Mouse (Mus musculus) forebrain, embryonic 12.5 days (tissue): Measurements from ENCODE around the gene Gmip. TPM values are rescaled to one million over a fixed set of nuclear protein-coding genes. Genes with fewer than 3 reads are reported as not detected.
A peak's percentile ranks its signal among the peaks of the same experiment; 100 is the strongest.

Source experiments
- ATAC-seq: fragments of 200-750 bp; cut with Nextera tagmentation; 2 replicates; pipeline ENCODE4 v1.8.0; 2017; ENCODE audit warnings: moderate TSS enrichment; ENCODE audit not compliant: low FRiP score
- H3K27ac ChIP-seq: fragments of 300-500 bp; sonication (generic); 2 replicates; pipeline ENCODE4 v1.5.1; 2016; ENCODE audit warnings: mild to moderate bottlenecking
- H3K27me3 ChIP-seq: fragments of 300-500 bp; sonication (generic); 2 replicates; pipeline ENCODE4 v1.6.1; 2016; ENCODE audit warnings: mild to moderate bottlenecking
- H3K36me3 ChIP-seq: fragments of 300-500 bp; sonication (generic); replicated peaks from 2 replicates; pipeline ENCODE4 v1.6.1; 2016; ENCODE audit warnings: mild to moderate bottlenecking
- H3K4me1 ChIP-seq: fragments of 300-500 bp; sonication (generic); 2 replicates; pipeline ENCODE4 v1.6.1; 2016
- H3K4me2 ChIP-seq: fragments of 300-500 bp; sonication (generic); 2 replicates; pipeline ENCODE4 v1.6.1; 2016; ENCODE audit warnings: mild to moderate bottlenecking, moderate library complexity
- H3K4me3 ChIP-seq: fragments of 300-500 bp; sonication (generic); replicated peaks from 2 replicates; pipeline ENCODE4 v1.5.1; 2016; ENCODE audit warnings: mild to moderate bottlenecking
- H3K9ac ChIP-seq: fragments of 300-500 bp; sonication (generic); 2 replicates; pipeline ENCODE4 v1.6.1; 2016; ENCODE audit warnings: mild to moderate bottlenecking
- H3K9me3 ChIP-seq: fragments of 300-500 bp; sonication (generic); 2 replicates; pipeline ENCODE4 v1.6.1; 2016
- WGBS: fragments of 180-500 bp; shearing (Covaris S2); methylation state at CpG from one replicate; pipeline ENCODE4 v1.1.7; 2016; 5-methylcytosine and 5-hydroxymethylcytosine counted together
- polyA plus RNA-seq: library from polyadenylated mRNA; unstranded; fragments of >200 nt; fragmentation: Nextera tagmentation; extraction: Ambion mirVana; gene quantifications from 2 replicates; pipeline ENCODE4 v1.2.1, GENCODE M21; 2016

Gmip gene
- polyA plus RNA-seq, 1 experiment from 2014 or later = 17.2 TPM

GRCm38 (mm10) chr8:69805491-69805890, 3.0 kb upstream of the Gmip start:
- no peaks in the 10 kb centered on the region for H3K9me3 ChIP-seq
- H3K27ac ChIP-seq = no peak overlapping the region
- no peaks in the 10 kb centered on the region for H3K27me3 ChIP-seq
- H3K36me3 ChIP-seq = peaks cover 70% of the 10 kb centered on the region
- no peak overlapping the region for H3K4me3 ChIP-seq
- 92% methylated on average over 9 of the region's 9 CpGs for WGBS
- H3K4me1 ChIP-seq = peaks cover 15% of the 10 kb centered on the region
- no peak overlapping the region for H3K4me2 ChIP-seq
- ATAC-seq = no peak
- H3K9ac ChIP-seq = no peak overlapping the region

- Histone ChIP-seq H3K4me2 (no peak overlapping the region), H3K27ac (no peak overlapping the region), H3K27me3 (no peaks in the 10 kb centered on the region), H3K9me3 (no peaks in the 10 kb centered on the region), H3K9ac (no peak overlapping the region), H3K36me3 (peaks cover 55% of the 10 kb centered on the region), H3K4me1 (peaks cover 15% of the 10 kb centered on the region), H3K4me3 (no peak overlapping the region)
- no peak for ATAC-seq
- 92% methylated on average over 5 of the region's 5 CpGs for WGBS
Measured at GRCm38 (mm10) chr8:69807236-69807635, 1.2 kb upstream of the Gmip start.

GRCm38 (mm10) chr8:69808864-69809403, 455 bp downstream of the Gmip start:
- peak; percentile 77 for ATAC-seq
- Histone ChIP-seq H3K9ac (peak overlapping the region; percentile 69), H3K36me3 (peaks cover 44% of the 10 kb centered on the region), H3K27ac (peak overlapping the region; percentile 50), H3K4me1 (peaks cover 15% of the 10 kb centered on the region), H3K9me3 (no peaks in the 10 kb centered on the region), H3K27me3 (no peaks in the 10 kb centered on the region), H3K4me2 (peak overlapping the region; percentile 84), H3K4me3 (peak overlapping the region; percentile 54)
- WGBS = 4% methylated on average over 23 of the region's 23 CpGs

- no peaks in the 10 kb centered on the region for H3K9me3 ChIP-seq
- H3K36me3 ChIP-seq = peaks cover 46% of the 10 kb centered on the region
- H3K4me3 ChIP-seq = 0 out of 2 replicates have a peak overlapping the region, but pooled peaks have one; percentile 54
- H3K4me2 ChIP-seq = peak overlapping the region; percentile 84
- H3K9ac ChIP-seq = no peak overlapping the region
- H3K27me3 ChIP-seq = no peaks in the 10 kb centered on the region
- H3K4me1 ChIP-seq = peaks cover 15% of the 10 kb centered on the region
- no peak for ATAC-seq
- 71% methylated on average over 3 of the region's 3 CpGs for WGBS
- no peak overlapping the region for H3K27ac ChIP-seq
Measured at GRCm38 (mm10) chr8:69809820-69810219, 1.3 kb downstream of the Gmip start.

- H3K9ac ChIP-seq = no peak overlapping the region
- no peak overlapping the region for H3K27ac ChIP-seq
- ATAC-seq = no peak
- no peaks in the 10 kb centered on the region; the same call in 1 of the 2 replicates for H3K4me1 ChIP-seq
- H3K4me3 ChIP-seq = no peak overlapping the region
- H3K27me3 ChIP-seq = no peaks in the 10 kb centered on the region
- no peaks in the 10 kb centered on the region for H3K9me3 ChIP-seq
- no peak overlapping the region for H3K4me2 ChIP-seq
- WGBS = 94% methylated on average over 2 of the region's 2 CpGs
- H3K36me3 ChIP-seq = peaks cover 56% of the 10 kb centered on the region
Measured at GRCm38 (mm10) chr8:69814881-69815280, 6.4 kb downstream of the Gmip start.

GRCm38 (mm10) chr8:69815396-69815795, 6.9 kb downstream of the Gmip start:
- no peak overlapping the region for H3K4me3 ChIP-seq
- no peak overlapping the region for H3K27ac ChIP-seq
- 91% methylated on average over 4 of the region's 4 CpGs for WGBS
- no peaks in the 10 kb centered on the region for H3K27me3 ChIP-seq
- H3K9me3 ChIP-seq = no peaks in the 10 kb centered on the region
- peaks cover 61% of the 10 kb centered on the region for H3K36me3 ChIP-seq
- H3K9ac ChIP-seq = no peak overlapping the region
- ATAC-seq = no peak
- no peak overlapping the region for H3K4me2 ChIP-seq
- H3K4me1 ChIP-seq = no peaks in the 10 kb centered on the region

- Histone ChIP-seq H3K27me3 (0 out of 2 replicates have a peak, but pooled peaks cover 5% of the 10 kb centered on the region), H3K36me3 (peaks cover 53% of the 10 kb centered on the region), H3K4me1 (peaks cover 34% of the 10 kb centered on the region), H3K9me3 (no peaks in the 10 kb centered on the region), H3K9ac (no peak overlapping the region), H3K27ac (no peak overlapping the region), H3K4me2 (no peak overlapping the region), H3K4me3 (no peak overlapping the region)
- ATAC-seq = no peak
- WGBS = 85% methylated on average over 9 of the region's 9 CpGs
Measured at GRCm38 (mm10) chr8:69820466-69820865, 12.0 kb downstream of the Gmip start.

- under 1% methylated on average over 14 of the region's 22 CpGs for WGBS
- Histone ChIP-seq H3K36me3 (peaks cover 48% of the 10 kb centered on the region), H3K27ac (peak overlapping the region; percentile 79; the same call in 1 of the 2 replicates), H3K4me2 (peak overlapping the region; percentile 78), H3K4me3 (peak overlapping the region; percentile 58), H3K9ac (peak overlapping the region; percentile 72), H3K27me3 (0 out of 2 replicates have a peak, but pooled peaks cover 5% of the 10 kb centered on the region), H3K4me1 (peaks cover 34% of the 10 kb centered on the region), H3K9me3 (no peaks in the 10 kb centered on the region)
- peak; percentile 73 for ATAC-seq
Measured at GRCm38 (mm10) chr8:69821971-69822385, 13.5 kb downstream of the Gmip start.

GRCm38 (mm10) chr8:69822386-69823191, 14.1 kb downstream of the Gmip start, which contains the start of gene Lpar2:
TSS of gene Lpar2 (plus strand) at chr8:69822429.
- Histone ChIP-seq H3K27ac (peak within 1 kb of the TSS; percentile 79), H3K9ac (peak within 1 kb of the TSS; percentile 72), H3K9me3 (no peaks in the 10 kb centered on the region), H3K4me2 (peak within 1 kb of the TSS; percentile 78), H3K4me1 (peaks cover 34% of the 10 kb centered on the region), H3K36me3 (peaks cover 48% of the 10 kb centered on the region), H3K27me3 (0 out of 2 replicates have a peak, but pooled peaks cover 5% of the 10 kb centered on the region), H3K4me3 (peak within 1 kb of the TSS; percentile 58)
- WGBS = under 1% methylated on average over 33 of the region's 35 CpGs
- peak; percentile 87 for ATAC-seq

- 95% methylated on average over 12 of the region's 12 CpGs for WGBS
- Histone ChIP-seq H3K9me3 (no peaks in the 10 kb centered on the region), H3K4me2 (no peak overlapping the region), H3K36me3 (peaks cover 47% of the 10 kb centered on the region), H3K4me1 (peaks cover 34% of the 10 kb centered on the region), H3K4me3 (no peak overlapping the region), H3K9ac (no peak overlapping the region), H3K27me3 (0 out of 2 replicates have a peak, but pooled peaks cover 5% of the 10 kb centered on the region), H3K27ac (no peak overlapping the region)
- no peak for ATAC-seq
Measured at GRCm38 (mm10) chr8:69826371-69826770, 17.9 kb downstream of the Gmip start.

GRCm38 (mm10) chr8:69832298-69832853, 23.9 kb downstream of the Gmip start, which contains the start of gene Pbx4:
TSS of gene Pbx4 (plus strand) at chr8:69832491.
- Histone ChIP-seq H3K4me3 (peak within 1 kb of the TSS; percentile 71), H3K4me2 (peak within 1 kb of the TSS; percentile 70), H3K27ac (peak within 1 kb of the TSS; percentile 91), H3K36me3 (peaks cover 29% of the 10 kb centered on the region), H3K9ac (peak within 1 kb of the TSS; percentile 78), H3K27me3 (no peaks in the 10 kb centered on the region), H3K9me3 (no peaks in the 10 kb centered on the region), H3K4me1 (peaks cover 21% of the 10 kb centered on the region)
- ATAC-seq = peak; percentile 99
- WGBS = under 1% methylated on average over 38 of the region's 38 CpGs

- no peak for ATAC-seq
- 82% methylated on average over 8 of the region's 8 CpGs for whole genome bisulfite sequencing
- peaks cover 8% of the 10 kb centered on the region; the same call in 1 of the 2 replicates for H3K36me3 ChIP-seq
Measured at GRCm38 (mm10) chr8:69837057-69837682, 28.7 kb downstream of the Gmip start.

More at GRCm38 (mm10) chr8:69837057-69837682, 28.7 kb downstream of the Gmip start:
- Histone ChIP-seq H3K9ac (no peak overlapping the region), H3K27ac (no peak overlapping the region), H3K9me3 (no peaks in the 10 kb centered on the region), H3K27me3 (no peaks in the 10 kb centered on the region), H3K4me1 (peaks cover 15% of the 10 kb centered on the region), H3K4me3 (no peak overlapping the region), H3K4me2 (no peak overlapping the region)
